Mouse (Mus musculus) kidney, adult 2 months (tissue): ENCODE measurements around the gene Olfr284. TPM values are rescaled to one million over a fixed set of nuclear protein-coding genes. Genes with fewer than 3 reads are reported as not detected.

Experiments
- DNase-seq: peaks from one replicate; pipeline ENCODE4 v3.0.0; 2021
- H3K27ac ChIP-seq: fragments of 200-500 bp; 2 replicates; pipeline ENCODE4 v1.5.1; 2012; ENCODE audit warnings: low read depth, low read length, control low read depth, inconsistent platforms; ENCODE audit not compliant: insufficient read depth
- H3K27me3 ChIP-seq: fragments of 200-500 bp; replicated peaks from 2 replicates; pipeline ENCODE4 v1.6.1; 2012; ENCODE audit warnings: mild to moderate bottlenecking, moderate library complexity, low read length, inconsistent platforms; ENCODE audit not compliant: control insufficient read depth, insufficient read depth
- H3K36me3 ChIP-seq: fragments of 200-500 bp; 2 replicates; pipeline ENCODE4 v1.6.1; 2012; ENCODE audit warnings: mild to moderate bottlenecking, moderate library complexity, low read length, inconsistent platforms; ENCODE audit not compliant: control insufficient read depth, insufficient read depth
- H3K4me1 ChIP-seq: fragments of 200-500 bp; 2 replicates; pipeline ENCODE4 v1.6.1; 2011; ENCODE audit warnings: low read length; ENCODE audit not compliant: control insufficient read depth, insufficient read depth
- H3K4me3 ChIP-seq: fragments of 200-500 bp; 2 replicates; pipeline ENCODE4 v1.5.1; 2011; ENCODE audit warnings: mild to moderate bottlenecking, low read depth, low read length, control low read depth; ENCODE audit not compliant: insufficient read depth
- CTCF ChIP-seq: fragments of 200-500 bp; conservative IDR thresholded peaks from 2 replicates; pipeline ENCODE4 v1.5.1; 2011; ENCODE audit warnings: low read depth, mild to moderate bottlenecking, control low read depth, low read length, moderate library complexity, mixed read lengths; ENCODE audit not compliant: insufficient read depth, insufficient read length
- POLR2A ChIP-seq: fragments of 200-500 bp; IDR thresholded peaks from one replicate; pipeline ENCODE4 v1.6.1; 2011; ENCODE audit warnings: low read depth, low read length, control low read depth
- WGBS: fragments of 180-500 bp; shearing (Covaris S2); methylation state at CpG from one replicate; pipeline ENCODE4 v1.1.7; 2018; 5-methylcytosine and 5-hydroxymethylcytosine counted together
- polyA plus RNA-seq: library from polyadenylated mRNA; depleted of rRNA; stranded (reverse); fragments of >200 nt; gene quantifications from 2 replicates; pipeline ENCODE4 v1.2.3, GENCODE M21; 2012; rRNA removed

Gene Olfr284
- polyA plus RNA-seq: not detected in 2 replicates

DNA sequence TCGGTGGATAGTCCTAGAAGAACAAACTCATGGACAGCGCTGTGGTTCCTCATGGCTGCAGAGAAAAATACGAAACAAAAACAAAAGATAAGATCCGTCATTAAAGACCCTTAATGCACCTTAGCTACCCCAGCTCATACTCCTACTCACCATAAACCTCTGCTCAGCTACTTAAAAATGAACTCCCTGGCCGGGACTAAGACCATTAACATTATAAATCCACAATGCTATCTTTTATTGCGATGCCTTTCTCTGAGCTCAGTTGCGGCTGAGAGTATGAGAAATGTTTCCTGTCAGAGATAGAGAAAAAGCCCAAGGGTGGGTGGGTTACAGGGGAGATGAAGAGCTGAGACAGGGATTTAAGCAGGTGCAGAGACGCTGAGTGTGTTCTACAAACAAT, at the start of gene Olfr284:
Gene Olfr284 (minus strand): TSS at position 101 of the 400 bp plus-strand sequence.
- WGBS: 53% methylated on average over 8 of the region's 8 CpGs
- TF ChIP-seq POLR2A (no peak), CTCF (no peak)
- no peak within 1 kb of the TSS for H3K27ac ChIP-seq

DNA sequence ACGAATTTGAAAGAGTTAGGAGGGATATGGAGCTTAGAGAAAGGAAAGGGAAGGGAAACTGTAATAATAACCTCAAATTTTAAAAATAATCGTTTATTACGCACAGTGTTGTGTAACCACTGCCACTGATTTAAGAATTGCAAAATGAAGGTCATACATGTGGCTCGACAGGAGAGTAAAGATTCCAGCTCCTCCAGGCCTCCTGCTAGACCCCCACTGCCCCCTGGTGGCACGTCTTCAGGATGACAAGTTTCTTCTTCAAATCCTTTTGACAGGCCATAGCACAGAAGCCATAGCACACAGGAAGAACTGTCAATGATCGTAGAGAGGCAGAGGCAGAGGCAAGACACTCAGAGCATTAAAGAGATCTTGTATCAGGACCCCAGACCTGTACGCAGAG, 49.0 kb upstream of the Olfr284 start:
- 25% methylated on average over 7 of the region's 7 CpGs for WGBS
- TF ChIP-seq CTCF: peak; percentile 80
- TF ChIP-seq POLR2A: no peak
- DNase-seq: peak; percentile 69
- no peaks in the 10 kb centered on the region for H3K27me3 ChIP-seq
- H3K36me3 ChIP-seq: no peaks in the 10 kb centered on the region
- no peak overlapping the region for H3K4me3 ChIP-seq
- H3K4me1 ChIP-seq: no peaks in the 10 kb centered on the region
- no peak overlapping the region for H3K27ac ChIP-seq

More for the DNA sequence above, at the start of gene Olfr284:
- Histone ChIP-seq H3K4me1 (no peaks in the 10 kb centered on the region), H3K36me3 (no peaks in the 10 kb centered on the region), H3K4me3 (no peak within 1 kb of the TSS), H3K27me3 (no peaks in the 10 kb centered on the region)
- no peak for DNase-seq

DNA sequence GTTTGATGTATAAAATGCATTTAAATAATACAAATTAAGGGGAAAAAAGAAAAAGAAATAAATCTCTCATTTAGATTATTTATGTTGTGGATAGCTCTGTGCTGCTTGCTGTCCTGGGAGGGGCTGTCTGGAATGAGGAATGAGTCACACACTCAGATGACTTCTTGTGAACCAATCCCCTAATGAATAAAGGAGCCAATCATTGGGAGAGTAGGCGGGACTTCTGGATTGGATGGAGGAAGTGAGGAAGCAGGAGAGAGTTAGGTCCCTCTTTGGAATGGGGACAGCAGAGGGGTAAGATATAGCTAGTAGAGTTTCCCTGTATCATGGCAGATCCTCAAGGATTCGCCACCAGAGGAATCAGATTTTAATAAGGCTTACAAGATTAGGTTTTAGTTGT, 46.8 kb upstream of the Olfr284 start:
- no peak overlapping the region for H3K4me3 ChIP-seq
- H3K27ac ChIP-seq: no peak overlapping the region
- WGBS: 84% methylated on average over 2 of the region's 2 CpGs
- no peak for DNase-seq
- no peaks in the 10 kb centered on the region for H3K27me3 ChIP-seq
- H3K4me1 ChIP-seq: no peaks in the 10 kb centered on the region
- TF ChIP-seq CTCF (no peak), POLR2A (no peak)
- H3K36me3 ChIP-seq: no peaks in the 10 kb centered on the region

DNA sequence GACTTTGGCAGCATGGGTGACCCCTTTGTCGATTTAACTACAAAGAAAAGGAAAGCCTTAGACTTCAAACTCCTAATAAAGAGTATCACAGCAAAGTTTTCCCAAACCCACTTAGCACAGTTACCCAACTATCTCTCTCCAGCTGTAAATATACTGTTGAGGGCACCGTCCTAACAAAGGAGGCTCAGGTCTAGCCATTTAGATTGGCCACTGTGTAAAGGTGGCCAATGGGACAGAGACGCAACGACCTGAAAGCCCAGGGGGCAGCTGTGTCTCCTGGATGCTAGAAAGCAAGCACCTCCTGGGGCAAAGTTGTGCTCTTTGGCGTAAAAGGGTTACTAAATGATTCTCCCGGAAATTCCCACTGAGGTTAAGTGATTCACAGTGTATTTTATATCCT, 40.1 kb upstream of the Olfr284 start, which contains the start of gene Olfr283:
Gene Olfr283 (minus strand): TSS at position 101 of the 400 bp plus-strand sequence.
- Histone ChIP-seq H3K4me3 (no peak within 1 kb of the TSS), H3K4me1 (no peaks in the 10 kb centered on the region), H3K27ac (no peak within 1 kb of the TSS), H3K36me3 (no peaks in the 10 kb centered on the region), H3K27me3 (no peaks in the 10 kb centered on the region)
- 85% methylated on average over 6 of the region's 6 CpGs for WGBS
- TF ChIP-seq POLR2A: no peak
- TF ChIP-seq CTCF: no peak
- DNase-seq: no peak

DNA sequence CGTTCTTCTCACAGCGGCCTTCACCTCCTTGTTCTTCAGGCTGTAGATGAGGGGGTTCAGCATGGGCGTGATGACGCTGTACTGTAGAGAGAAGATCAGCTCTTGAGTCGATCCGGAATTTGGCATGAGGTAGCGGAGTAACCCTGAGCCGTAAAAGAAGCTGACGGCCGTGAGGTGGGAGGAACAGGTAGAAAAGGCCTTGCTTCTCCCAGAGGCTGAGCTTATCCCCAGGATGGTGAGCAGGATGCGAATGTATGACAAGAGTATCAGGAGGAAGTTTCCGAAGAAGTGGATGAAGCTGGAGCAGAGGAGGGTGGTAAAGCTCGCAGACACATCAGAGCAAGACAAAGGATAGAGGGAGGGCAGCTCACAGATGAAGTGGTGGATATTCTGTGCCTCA, 37.4 kb upstream of the Olfr284 start:
- 93% methylated on average over 13 of the region's 13 CpGs for WGBS
- no peak overlapping the region for H3K4me3 ChIP-seq
- no peaks in the 10 kb centered on the region for H3K27me3 ChIP-seq
- H3K27ac ChIP-seq: no peak overlapping the region
- DNase-seq: no peak
- no peaks in the 10 kb centered on the region for H3K4me1 ChIP-seq
- TF ChIP-seq CTCF: no peak
- H3K36me3 ChIP-seq: no peaks in the 10 kb centered on the region

DNA sequence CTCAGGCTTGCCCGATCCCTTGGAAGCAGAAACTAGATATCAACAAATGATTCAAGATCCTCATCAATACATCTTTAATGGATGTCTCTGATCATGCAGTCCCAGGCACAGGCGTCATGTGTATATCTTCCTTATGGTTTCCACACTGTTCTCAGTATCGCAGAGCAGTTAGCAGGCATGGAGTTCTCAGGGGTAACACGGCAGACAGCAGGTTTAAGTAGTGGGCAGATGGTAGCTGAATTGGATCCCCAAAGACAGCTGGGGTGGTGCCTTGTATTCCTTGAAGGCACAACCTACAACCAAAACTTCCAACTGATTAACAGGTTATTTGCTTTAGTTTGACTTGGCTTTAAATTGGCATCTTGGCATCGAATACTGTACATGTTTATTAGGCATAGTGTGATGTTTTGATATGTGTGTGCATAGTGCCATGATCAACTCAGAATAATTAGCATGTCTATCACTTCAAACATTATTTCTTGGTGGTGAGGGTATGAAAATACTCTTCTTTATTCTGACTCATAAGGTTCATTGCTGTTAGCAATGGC, 23.5 kb downstream of the Olfr284 start, which contains the start of gene Olfr285:
Gene Olfr285 (minus strand): TSS at position 177 of the 548 bp plus-strand sequence.
- TF ChIP-seq CTCF (no peak), POLR2A (no peak)
- Histone ChIP-seq H3K27me3 (no peaks in the 10 kb centered on the region), H3K4me3 (no peak within 1 kb of the TSS), H3K4me1 (no peaks in the 10 kb centered on the region), H3K36me3 (no peaks in the 10 kb centered on the region), H3K27ac (no peak within 1 kb of the TSS)
- 90% methylated on average over 5 of the region's 5 CpGs for WGBS
- DNase-seq: no peak

DNA sequence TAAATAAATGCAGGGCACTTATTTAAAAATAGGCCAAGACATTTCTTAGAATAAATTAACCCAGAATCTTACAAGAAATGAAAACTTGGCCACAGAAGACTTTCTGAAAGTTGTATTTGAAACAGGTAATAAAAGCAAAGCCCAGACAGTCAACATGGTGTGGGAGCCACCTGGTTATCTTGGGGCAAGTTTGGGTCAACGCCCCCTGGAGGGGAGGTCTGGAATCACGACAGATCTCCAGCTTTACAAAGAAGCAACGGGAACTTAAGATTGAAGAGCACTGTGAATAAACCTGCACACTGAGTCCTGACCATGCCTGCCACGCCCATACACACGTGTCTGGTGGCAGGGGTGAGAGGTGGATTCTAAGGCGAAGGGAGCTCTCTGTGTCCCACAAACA, 25.1 kb downstream of the Olfr284 start:
- Histone ChIP-seq H3K27ac (no peak overlapping the region), H3K4me1 (no peaks in the 10 kb centered on the region), H3K27me3 (no peaks in the 10 kb centered on the region), H3K4me3 (no peak overlapping the region), H3K36me3 (no peaks in the 10 kb centered on the region)
- TF ChIP-seq POLR2A: no peak
- TF ChIP-seq CTCF: no peak
- DNase-seq: peak; percentile 9
- 45% methylated on average over 6 of the region's 6 CpGs for WGBS
